Mouse (Mus musculus) ES-Bruce4 (cell line): ENCODE results near the gene Zfp719. TPM values are rescaled to one million over a fixed set of nuclear protein-coding genes. Genes with fewer than 3 reads are reported as not detected.

Experiments used
- H3K27ac ChIP-seq: 2 replicates; pipeline ENCODE4 v1.5.1; 2012; ENCODE audit warnings: low read length, inconsistent platforms; ENCODE audit not compliant: insufficient read depth
- H3K27me3 ChIP-seq: 2 replicates; pipeline ENCODE4 v1.6.1; 2012; ENCODE audit warnings: mild to moderate bottlenecking, low read length, inconsistent platforms; ENCODE audit not compliant: control insufficient read depth, poor library complexity, insufficient read depth, severe bottlenecking
- H3K36me3 ChIP-seq: 2 replicates; pipeline ENCODE4 v1.6.1; 2012; ENCODE audit warnings: inconsistent platforms, mild to moderate bottlenecking, low read length, moderate library complexity; ENCODE audit not compliant: control insufficient read depth, poor library complexity, insufficient read depth, severe bottlenecking
- H3K4me1 ChIP-seq: one replicate; pipeline ENCODE4 v1.8.1; 2011; ENCODE audit warnings: low read length; ENCODE audit not compliant: control insufficient read depth, insufficient read depth
- H3K4me3 ChIP-seq: 2 replicates; pipeline ENCODE4 v1.5.1; 2011; ENCODE audit warnings: low read depth, mild to moderate bottlenecking, low read length
- H3K9ac ChIP-seq: 2 replicates; pipeline ENCODE4 v1.6.1; 2012; ENCODE audit warnings: low read depth, mild to moderate bottlenecking, inconsistent platforms; ENCODE audit not compliant: poor library complexity, severe bottlenecking
- H3K9me3 ChIP-seq: replicated peaks from 2 replicates; pipeline ENCODE4 v1.6.1; 2012; ENCODE audit warnings: mild to moderate bottlenecking, low read length, inconsistent platforms; ENCODE audit not compliant: control insufficient read depth, poor library complexity, insufficient read depth, severe bottlenecking
- CTCF ChIP-seq: IDR thresholded peaks from one replicate; pipeline ENCODE4 v1.8.1; 2011; ENCODE audit warnings: low read depth, low read length
- EP300 ChIP-seq: IDR thresholded peaks from 2 replicates; pipeline ENCODE4 v1.6.1; 2011; ENCODE audit warnings: low read depth, low read length; ENCODE audit not compliant: insufficient read depth
- POLR2A ChIP-seq: IDR thresholded peaks from one replicate; pipeline ENCODE4 v1.8.1; 2011; ENCODE audit warnings: low read length; ENCODE audit not compliant: insufficient read depth
- polyA plus RNA-seq: library from polyadenylated mRNA; stranded (reverse); fragments of >200 nt; gene quantifications from 2 replicates; pipeline ENCODE4 v1.2.4, GENCODE M21; 2011; ENCODE audit warnings: low read depth; ENCODE audit not compliant: missing spikeins, insufficient read depth, insufficient read length

The Zfp719 gene
- polyA plus RNA-seq, 1 experiment, result 9.4 TPM

- Histone ChIP-seq H3K9me3 (no peaks in the 10 kb centered on the region), H3K4me1 (no peaks in the 10 kb centered on the region), H3K9ac (no peak within 1 kb of the TSS), H3K4me3 (no peak within 1 kb of the TSS), H3K27me3 (no peaks in the 10 kb centered on the region), H3K27ac (no peak within 1 kb of the TSS), H3K36me3 (no peaks in the 10 kb centered on the region)
- no peak for TF ChIP-seq CTCF
- no peak for TF ChIP-seq POLR2A
- TF ChIP-seq EP300, result no peak
Observed at GRCm38 (mm10) chr7:43634500-43634899, 55.1 kb downstream of the Zfp719 start, which contains the start of gene Ceacam18. Gene Ceacam18 (plus strand): TSS chr7:43634707.

GRCm38 (mm10) chr7:43636194-43636593 is 56.8 kb downstream of the Zfp719 start:
- no peaks in the 10 kb centered on the region for H3K36me3 ChIP-seq
- H3K27me3 ChIP-seq, result no peaks in the 10 kb centered on the region
- H3K9me3 ChIP-seq, result no peaks in the 10 kb centered on the region
- no peak overlapping the region for H3K4me3 ChIP-seq
- H3K4me1 ChIP-seq, result no peaks in the 10 kb centered on the region
- no peak overlapping the region for H3K9ac ChIP-seq
- H3K27ac ChIP-seq, result no peak overlapping the region
- no peak for TF ChIP-seq CTCF
- no peak for TF ChIP-seq POLR2A
- TF ChIP-seq EP300, result no peak

GRCm38 (mm10) chr7:43637118-43637517 is 57.7 kb downstream of the Zfp719 start:
- TF ChIP-seq CTCF (no peak), EP300 (no peak), POLR2A (no peak)
- no peaks in the 10 kb centered on the region for H3K9me3 ChIP-seq

GRCm38 (mm10) chr7:43642587-43642986 is 63.2 kb downstream of the Zfp719 start:
- H3K4me1 ChIP-seq, result no peaks in the 10 kb centered on the region
- H3K9ac ChIP-seq, result no peak overlapping the region
- no peaks in the 10 kb centered on the region for H3K36me3 ChIP-seq
- no peaks in the 10 kb centered on the region for H3K27me3 ChIP-seq
- no peaks in the 10 kb centered on the region for H3K9me3 ChIP-seq
- H3K4me3 ChIP-seq, result no peak overlapping the region
- TF ChIP-seq CTCF, result no peak
- TF ChIP-seq EP300, result no peak
- no peak for TF ChIP-seq POLR2A
- H3K27ac ChIP-seq, result no peak overlapping the region

More at GRCm38 (mm10) chr7:43637118-43637517, 57.7 kb downstream of the Zfp719 start:
- no peaks in the 10 kb centered on the region for H3K4me1 ChIP-seq
- no peak overlapping the region for H3K4me3 ChIP-seq
- H3K36me3 ChIP-seq, result no peaks in the 10 kb centered on the region
- no peak overlapping the region for H3K9ac ChIP-seq
- H3K27ac ChIP-seq, result no peak overlapping the region
- no peaks in the 10 kb centered on the region for H3K27me3 ChIP-seq

Other genes starting within 250 kb of the Zfp719 start
- gene Siglecf, start 228.3 kb upstream of the Zfp719 start, polyA plus RNA-seq, result 0.93 and 1.3 TPM in 2 replicates
- 0.24 TPM in 1 of 2 replicates, not detected in the other for gene Siglecg, start 171.4 kb upstream of the Zfp719 start, polyA plus RNA-seq
- gene Lim2, start 151.9 kb upstream of the Zfp719 start, polyA plus RNA-seq, result 0.27 and 0.41 TPM in 2 replicates
- gene Nkg7, start 142.5 kb upstream of the Zfp719 start, polyA plus RNA-seq, result not detected in 2 replicates
- gene Cldnd2, start 138.8 kb upstream of the Zfp719 start, polyA plus RNA-seq, result not detected in 2 replicates
- gene Etfb, start 135.5 kb upstream of the Zfp719 start, polyA plus RNA-seq, result 63.3 and 68.3 TPM in 2 replicates
- gene Gm45233, start 135.5 kb upstream of the Zfp719 start, polyA plus RNA-seq, result not detected in 2 replicates
- 1.9 and 2.8 TPM in 2 replicates for gene Vsig10l, start 116.5 kb upstream of the Zfp719 start, polyA plus RNA-seq
- gene Iglon5, start 89.5 kb upstream of the Zfp719 start, polyA plus RNA-seq, result 4.6 and 5.0 TPM in 2 replicates
- not detected in 2 replicates for gene 4931406B18Rik, start 73.7 kb upstream of the Zfp719 start, polyA plus RNA-seq
- gene Cd33, start 35.2 kb upstream of the Zfp719 start, polyA plus RNA-seq, result 0.12 TPM in 1 of 2 replicates, not detected in the other
- 1.7 and 2.2 TPM in 2 replicates for gene Zfp658, start 17.4 kb upstream of the Zfp719 start, polyA plus RNA-seq
- 3.1 and 3.4 TPM in 2 replicates for gene Zfp819, start 27.6 kb downstream of the Zfp719 start, polyA plus RNA-seq
- not detected in 2 replicates for gene Ceacam18, start 55.1 kb downstream of the Zfp719 start, polyA plus RNA-seq
- 0.64 TPM in 1 of 2 replicates, not detected in the other for gene Siglece, start 80.6 kb downstream of the Zfp719 start, polyA plus RNA-seq
- gene Ctu1, start 92.4 kb downstream of the Zfp719 start, polyA plus RNA-seq, result 6.2 and 7.6 TPM in 2 replicates
- gene Klk14, start 110.8 kb downstream of the Zfp719 start, polyA plus RNA-seq, result not detected in 2 replicates
- gene Klk13, start 133.0 kb downstream of the Zfp719 start, polyA plus RNA-seq, result 1.8 TPM in 1 of 2 replicates, not detected in the other
- gene Klk12, start 189.3 kb downstream of the Zfp719 start, polyA plus RNA-seq, result not detected in 2 replicates
- not detected in 2 replicates for gene Klk11, start 195.0 kb downstream of the Zfp719 start, polyA plus RNA-seq
- gene Klk10, start 201.4 kb downstream of the Zfp719 start, polyA plus RNA-seq, result 1.2 and 2.1 TPM in 2 replicates
- not detected in 2 replicates for gene Klk9, start 212.3 kb downstream of the Zfp719 start, polyA plus RNA-seq
- 12.7 and 15.5 TPM in 2 replicates for gene Klk8, start 218.0 kb downstream of the Zfp719 start, polyA plus RNA-seq
- 0.70 and 0.84 TPM in 2 replicates for gene Klk7, start 231.7 kb downstream of the Zfp719 start, polyA plus RNA-seq
- not detected in 2 replicates for gene Klk6, start 244.9 kb downstream of the Zfp719 start, polyA plus RNA-seq